Mouse (Mus musculus): ENCODE data around the gene Tor1aip2. TPM values are rescaled to one million over a fixed set of nuclear protein-coding genes. Genes with fewer than 3 reads are reported as not detected.
A peak's percentile ranks its signal among the peaks of the same experiment; 100 is the strongest.
"Not testable (repeated sequence)": the region's sequence is repeated elsewhere in the genome, so short reads cannot be mapped to it uniquely, and the experiment has no call there.

Gene Tor1aip2
- polyA plus RNA-seq, 1 experiment, result 104 TPM

DNA sequence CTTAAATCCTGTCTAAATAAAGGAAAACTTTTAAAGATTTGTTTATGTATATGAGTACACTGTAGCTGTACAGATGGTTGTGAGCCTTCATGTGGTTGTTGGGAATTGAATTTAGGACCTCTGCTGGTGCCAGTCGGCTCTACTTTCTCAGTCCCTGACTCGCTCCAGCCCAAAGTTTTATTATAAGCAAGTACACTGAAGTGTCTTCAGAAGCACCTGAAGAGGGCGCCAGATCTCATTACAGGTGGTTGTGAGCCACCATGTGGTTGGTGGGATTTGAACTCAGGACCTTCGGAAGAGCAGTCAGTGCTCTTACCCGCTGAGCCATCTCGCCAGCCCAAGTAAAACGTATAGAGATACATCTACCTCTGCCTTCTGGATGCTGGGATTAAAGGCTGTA is 4.8 kb downstream of the Tor1aip2 start:
- not testable (repeated sequence) for H3K4me3 ChIP-seq (ENCODE audit: insufficient read depth, low read length); H3K27ac ChIP-seq (ENCODE audit: insufficient read depth, low read depth, low read length)
- H3K4me1 ChIP-seq (ENCODE audit: control insufficient read depth, insufficient read depth, low read length), result peaks cover 10% of the 10 kb centered on the region; the same call in 1 of the 2 replicates
- TF ChIP-seq CTCF (IDR thresholded peaks at IDR 0.05; ENCODE audit: low read depth, low read length), result peak; percentile 46

DNA sequence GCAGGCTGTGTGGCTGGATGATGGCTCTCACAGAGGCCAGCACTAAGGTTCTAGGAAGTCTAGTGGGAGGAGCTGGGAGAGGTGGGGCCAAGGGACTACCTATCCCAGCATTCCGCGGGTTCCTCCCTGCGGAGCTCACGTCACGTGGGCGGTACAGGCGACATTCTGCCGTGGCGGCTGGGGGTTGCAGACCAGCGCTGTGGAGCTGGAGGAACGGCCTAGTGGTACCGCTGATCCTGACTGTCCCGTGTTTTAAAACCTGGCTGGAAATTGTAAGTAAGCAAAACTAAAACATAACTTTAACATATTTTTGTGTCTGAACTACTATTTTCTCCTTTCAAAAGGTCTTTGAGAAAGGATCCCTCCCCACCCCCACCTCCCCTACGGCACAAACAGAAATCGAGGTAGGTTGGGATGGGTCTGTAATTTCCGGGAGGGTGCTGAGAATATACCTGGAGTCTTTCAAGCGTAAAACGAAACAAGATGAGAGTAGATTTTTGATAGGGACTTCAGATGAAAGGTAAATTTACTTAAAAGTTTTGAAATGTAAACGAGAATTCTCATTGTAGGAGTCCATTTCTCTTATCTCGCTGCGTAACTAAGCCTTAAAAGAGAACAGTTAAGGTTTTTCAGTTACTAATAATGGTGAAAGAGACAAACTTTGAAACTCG is 5.7 kb downstream of the Tor1aip2 start:
- Histone ChIP-seq H3K4me1 (ENCODE audit: control insufficient read depth, insufficient read depth, low read length) (peaks cover 12% of the 10 kb centered on the region), H3K27ac (ENCODE audit: insufficient read depth, low read depth, low read length) (no peak overlapping the region), H3K4me3 (ENCODE audit: insufficient read depth, low read length) (peak overlapping the region; percentile 57)
- TF ChIP-seq POLR2A (IDR thresholded peaks at IDR 0.05; ENCODE audit: borderline replicate concordance, low read depth, low read length) (peak; percentile 76; the same call in 1 of the 2 replicates), CTCF (IDR thresholded peaks at IDR 0.05; ENCODE audit: low read depth, low read length) (no peak)

DNA sequence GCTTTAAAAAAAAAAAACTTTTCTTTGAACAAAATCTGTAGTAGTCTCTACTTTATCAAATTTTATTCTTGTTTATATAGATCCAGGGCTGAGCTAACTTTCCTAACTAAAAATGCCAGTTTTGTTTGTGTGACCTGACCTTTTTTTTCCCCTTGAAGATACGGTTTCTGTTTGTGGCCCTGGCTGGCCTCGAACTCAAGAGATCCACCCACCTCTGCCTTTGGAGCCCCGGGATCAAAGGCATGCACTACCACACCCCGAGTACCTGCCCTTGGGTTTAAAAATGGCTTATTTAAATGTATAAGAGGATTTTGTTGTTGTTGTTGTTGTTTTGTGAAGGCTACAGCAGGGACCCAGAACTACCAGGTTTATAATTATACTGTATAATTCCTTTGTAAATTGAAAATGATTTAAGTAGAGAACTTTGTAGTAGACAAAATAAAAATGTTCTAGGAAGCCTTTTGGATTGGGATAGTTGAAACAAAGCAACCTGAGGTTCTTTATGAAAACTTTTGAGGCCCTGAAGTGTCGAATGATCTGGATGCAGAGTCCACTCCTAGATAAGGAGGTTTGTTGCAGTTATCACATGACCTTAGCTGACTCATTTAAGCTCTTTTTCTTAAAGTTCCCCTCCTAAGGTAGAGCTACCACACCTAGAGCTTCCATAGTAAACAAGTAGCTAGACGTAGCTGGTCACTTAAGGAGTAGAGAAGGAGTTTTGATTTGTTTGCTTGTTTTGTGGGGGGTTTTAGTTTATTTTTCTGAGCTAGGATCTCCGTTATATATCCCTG is 6.4 kb downstream of the Tor1aip2 start:
- TF ChIP-seq CTCF (IDR thresholded peaks at IDR 0.05; ENCODE audit: low read depth, low read length), result no peak
- TF ChIP-seq POLR2A (IDR thresholded peaks at IDR 0.05; ENCODE audit: borderline replicate concordance, low read depth, low read length), result no peak
- peaks cover 13% of the 10 kb centered on the region for H3K4me1 ChIP-seq (ENCODE audit: control insufficient read depth, insufficient read depth, low read length)
- no peak overlapping the region for H3K27ac ChIP-seq (ENCODE audit: insufficient read depth, low read depth, low read length)
- peak overlapping the region; percentile 61 for H3K4me3 ChIP-seq (ENCODE audit: insufficient read depth, low read length)

DNA sequence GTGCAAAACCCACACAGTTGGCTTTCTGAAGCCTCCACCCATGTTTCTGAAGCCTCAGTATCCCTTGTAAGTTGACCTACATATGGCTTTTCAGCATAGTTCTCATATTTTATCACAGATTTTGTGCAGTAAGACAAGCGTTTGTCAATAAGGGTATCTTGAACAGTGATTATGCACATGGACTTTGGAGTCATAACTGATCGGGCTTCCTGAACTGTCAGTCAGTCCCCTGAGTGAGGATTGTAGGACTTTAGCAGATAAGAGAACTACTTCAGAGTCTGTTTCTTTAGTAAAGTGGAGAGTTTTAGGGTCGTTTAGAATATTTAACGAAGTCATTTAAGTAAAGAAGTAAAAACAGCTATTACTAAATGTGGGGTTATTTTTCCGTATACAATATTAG is 7.3 kb downstream of the Tor1aip2 start:
- no peak overlapping the region for H3K27ac ChIP-seq (ENCODE audit: insufficient read depth, low read depth, low read length)
- TF ChIP-seq POLR2A (IDR thresholded peaks at IDR 0.05; ENCODE audit: borderline replicate concordance, low read depth, low read length) (no peak), CTCF (IDR thresholded peaks at IDR 0.05; ENCODE audit: low read depth, low read length) (no peak)
- peaks cover 13% of the 10 kb centered on the region for H3K4me1 ChIP-seq (ENCODE audit: control insufficient read depth, insufficient read depth, low read length)
- 0 out of 2 replicates have a peak overlapping the region, but pooled peaks have one; percentile 61 for H3K4me3 ChIP-seq (ENCODE audit: insufficient read depth, low read length)

DNA sequence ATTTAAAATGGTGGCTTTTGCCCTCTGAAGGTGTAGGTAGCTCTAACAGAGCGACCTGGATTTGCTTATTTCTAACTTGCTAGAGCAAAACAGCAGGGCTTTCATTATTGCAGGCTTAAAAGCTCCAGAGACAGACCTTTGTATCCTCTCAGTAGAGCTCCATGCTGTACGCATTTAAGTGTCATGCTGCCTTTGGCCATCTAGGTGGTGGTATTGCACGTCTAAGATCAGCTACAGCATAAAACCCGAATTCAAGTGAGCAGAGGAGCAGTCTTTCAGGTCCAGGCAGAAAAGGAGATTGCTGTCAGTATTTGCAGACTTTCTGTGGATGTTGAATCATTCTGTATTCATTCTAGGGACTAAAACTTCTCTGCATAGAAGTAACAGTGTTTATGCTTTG is 7.8 kb downstream of the Tor1aip2 start:
- TF ChIP-seq CTCF (IDR thresholded peaks at IDR 0.05; ENCODE audit: low read depth, low read length) (no peak), POLR2A (IDR thresholded peaks at IDR 0.05; ENCODE audit: borderline replicate concordance, low read depth, low read length) (no peak)
- Histone ChIP-seq H3K4me1 (ENCODE audit: control insufficient read depth, insufficient read depth, low read length) (peaks cover 13% of the 10 kb centered on the region), H3K4me3 (ENCODE audit: insufficient read depth, low read length) (no peak overlapping the region), H3K27ac (ENCODE audit: insufficient read depth, low read depth, low read length) (no peak overlapping the region)

DNA sequence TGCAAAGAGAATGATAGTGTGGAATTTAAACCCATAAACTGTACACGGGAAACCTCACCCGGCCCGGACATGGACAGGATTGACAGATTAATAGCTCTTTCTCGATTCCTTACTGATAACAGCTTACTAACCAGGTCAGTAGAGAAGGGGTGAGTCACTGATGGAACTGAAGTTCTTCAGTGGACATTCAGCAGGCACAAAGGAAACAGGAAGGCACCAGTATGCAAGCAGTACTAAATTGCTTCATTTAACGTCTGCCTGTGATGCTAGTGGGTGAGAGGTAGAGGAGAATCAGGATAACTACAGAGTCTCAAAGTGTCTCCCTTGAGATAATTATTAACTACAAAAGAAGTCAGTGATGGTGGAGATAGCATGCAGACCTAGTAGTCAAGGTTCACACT is 9.0 kb downstream of the Tor1aip2 start:
- peaks cover 13% of the 10 kb centered on the region for H3K4me1 ChIP-seq (ENCODE audit: control insufficient read depth, insufficient read depth, low read length)
- no peak overlapping the region for H3K27ac ChIP-seq (ENCODE audit: insufficient read depth, low read depth, low read length)
- TF ChIP-seq POLR2A (IDR thresholded peaks at IDR 0.05; ENCODE audit: borderline replicate concordance, low read depth, low read length) (no peak), CTCF (IDR thresholded peaks at IDR 0.05; ENCODE audit: low read depth, low read length) (no peak)
- H3K4me3 ChIP-seq (ENCODE audit: insufficient read depth, low read length), result no peak overlapping the region

DNA sequence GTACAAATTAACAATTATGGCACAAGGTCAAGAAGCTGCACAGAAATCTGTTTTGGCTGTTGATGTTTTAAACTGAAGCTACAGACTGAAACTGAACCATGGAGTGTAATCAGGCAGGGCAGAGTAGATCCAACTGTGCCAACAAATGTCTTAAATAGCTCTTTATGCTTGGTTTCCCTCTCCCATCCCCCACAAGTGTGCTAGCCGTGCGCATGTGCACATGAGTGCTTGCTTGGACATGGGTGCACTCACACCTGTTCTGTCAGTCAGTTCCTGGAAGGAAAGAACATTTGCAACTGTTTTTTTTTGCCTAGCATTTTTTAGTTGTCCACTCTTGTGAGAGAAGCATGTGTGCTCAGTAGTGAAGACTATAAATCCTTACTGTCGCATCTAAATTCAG is 11.5 kb downstream of the Tor1aip2 start:
- TF ChIP-seq CTCF (IDR thresholded peaks at IDR 0.05; ENCODE audit: low read depth, low read length), result no peak
- TF ChIP-seq POLR2A (IDR thresholded peaks at IDR 0.05; ENCODE audit: borderline replicate concordance, low read depth, low read length), result no peak
- H3K4me3 ChIP-seq (ENCODE audit: insufficient read depth, low read length), result no peak overlapping the region
- H3K27ac ChIP-seq (ENCODE audit: insufficient read depth, low read depth, low read length), result no peak overlapping the region
- H3K4me1 ChIP-seq (ENCODE audit: control insufficient read depth, insufficient read depth, low read length), result peaks cover 11% of the 10 kb centered on the region

DNA sequence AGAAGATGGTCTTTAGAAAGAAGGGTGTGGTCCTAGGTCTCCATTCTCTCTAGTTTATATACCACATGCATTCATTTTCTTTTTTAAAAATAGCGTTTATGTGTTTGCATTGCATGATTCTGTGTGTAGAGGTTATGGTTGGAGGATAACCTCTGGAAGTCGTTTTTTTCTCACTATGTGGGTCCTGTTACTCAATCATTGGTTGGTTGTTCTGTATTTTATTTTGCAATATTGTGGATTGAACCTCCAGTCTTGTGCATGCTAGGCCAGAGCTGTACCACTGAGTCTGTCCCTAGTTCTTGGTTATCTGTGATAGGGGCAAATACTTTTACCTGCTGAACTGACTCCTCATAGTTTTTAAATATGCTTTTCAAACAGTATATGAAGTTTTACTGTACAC is 23.0 kb downstream of the Tor1aip2 start:
- Histone ChIP-seq H3K27ac (ENCODE audit: insufficient read depth, low read depth, low read length) (no peak overlapping the region), H3K4me3 (ENCODE audit: insufficient read depth, low read length) (no peak overlapping the region), H3K4me1 (ENCODE audit: control insufficient read depth, insufficient read depth, low read length) (peaks cover 2% of the 10 kb centered on the region; the same call in 1 of the 2 replicates)
- TF ChIP-seq CTCF (IDR thresholded peaks at IDR 0.05; ENCODE audit: low read depth, low read length), result no peak
- no peak for TF ChIP-seq POLR2A (IDR thresholded peaks at IDR 0.05; ENCODE audit: borderline replicate concordance, low read depth, low read length)

DNA sequence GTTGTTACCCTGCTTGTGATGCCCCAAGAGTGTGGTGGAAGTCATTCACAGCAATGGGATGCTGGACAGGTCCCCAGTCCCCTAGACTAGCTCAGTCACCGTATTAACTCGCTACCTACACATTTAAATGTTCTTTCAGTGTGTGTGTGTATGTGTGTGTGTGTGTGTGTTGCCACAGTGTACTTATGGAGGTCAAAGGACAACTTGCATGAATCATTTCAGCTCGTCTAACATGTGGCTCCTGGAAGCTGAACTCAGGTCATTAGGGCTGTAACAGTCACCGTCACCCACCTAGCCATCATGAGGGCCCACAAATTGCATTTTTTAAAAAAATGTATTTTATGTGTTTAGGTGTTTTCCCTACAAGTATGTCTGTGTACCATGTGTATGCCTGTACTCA is 27.0 kb downstream of the Tor1aip2 start:
- peaks cover 25% of the 10 kb centered on the region for H3K4me1 ChIP-seq (ENCODE audit: control insufficient read depth, insufficient read depth, low read length)
- no peak overlapping the region for H3K27ac ChIP-seq (ENCODE audit: insufficient read depth, low read depth, low read length)
- no peak overlapping the region for H3K4me3 ChIP-seq (ENCODE audit: insufficient read depth, low read length)
- TF ChIP-seq POLR2A (IDR thresholded peaks at IDR 0.05; ENCODE audit: borderline replicate concordance, low read depth, low read length) (no peak), CTCF (IDR thresholded peaks at IDR 0.05; ENCODE audit: low read depth, low read length) (no peak)

DNA sequence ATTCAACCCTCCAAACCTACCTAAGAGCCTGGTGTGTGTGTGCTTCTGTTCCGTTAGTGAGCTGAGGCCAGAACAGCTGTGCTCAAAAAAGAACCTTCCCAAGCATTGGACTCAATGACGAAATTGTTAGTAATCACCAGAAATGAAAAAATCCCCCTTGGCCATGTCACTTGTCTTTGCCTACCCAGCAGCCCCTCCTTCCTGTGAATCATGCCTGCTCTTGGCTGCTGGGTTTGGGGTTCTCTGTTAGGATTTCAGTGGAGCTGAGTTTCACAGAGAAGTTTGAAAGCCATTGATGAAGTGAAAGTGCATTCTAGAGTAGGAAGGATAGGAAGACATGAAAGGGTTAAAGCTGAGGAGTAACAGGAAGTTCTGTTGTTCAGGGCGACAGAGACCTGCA is 30.9 kb downstream of the Tor1aip2 start:
- Histone ChIP-seq H3K4me3 (ENCODE audit: insufficient read depth, low read length) (peak overlapping the region; percentile 29), H3K27ac (ENCODE audit: insufficient read depth, low read depth, low read length) (peak overlapping the region; percentile 58), H3K4me1 (ENCODE audit: control insufficient read depth, insufficient read depth, low read length) (peaks cover 25% of the 10 kb centered on the region)
- TF ChIP-seq POLR2A (IDR thresholded peaks at IDR 0.05; ENCODE audit: borderline replicate concordance, low read depth, low read length) (no peak), CTCF (IDR thresholded peaks at IDR 0.05; ENCODE audit: low read depth, low read length) (no peak)
